Mouse (Mus musculus): ENCODE measurements at regions not wholly inside any gene's neighbourhood (a gene's known extent, or its start where the extent isn't known, plus 50 kb on each side); places are given as distances from the start of the nearest gene placed in this dataset.

- no peak for DNase-seq
Measured at GRCm38 (mm10) chr11:43370025-43370424, 56.0 kb downstream of the Pttg1 start.

- no peak for DNase-seq
Measured at GRCm38 (mm10) chr11:43368346-43368745, 57.7 kb downstream of the Pttg1 start.

- no peak for DNase-seq
Measured at GRCm38 (mm10) chr11:43361858-43362257, 64.2 kb downstream of the Pttg1 start.

GRCm38 (mm10) chr11:43358390-43359291 is 67.4 kb downstream of the Pttg1 start:
- no peak for DNase-seq

- no peak for DNase-seq
Measured at GRCm38 (mm10) chr11:43353602-43354001, 72.4 kb downstream of the Pttg1 start.

GRCm38 (mm10) chr11:43353030-43353429 is 73.0 kb downstream of the Pttg1 start:
- no peak for DNase-seq

GRCm38 (mm10) chr11:43351818-43352217 is 74.2 kb downstream of the Pttg1 start:
- DNase-seq: no peak

- DNase-seq: no peak
Measured at GRCm38 (mm10) chr11:43351348-43351747, 74.7 kb downstream of the Pttg1 start.

GRCm38 (mm10) chr11:43350242-43350641 is 75.8 kb downstream of the Pttg1 start:
- DNase-seq: no peak

GRCm38 (mm10) chr11:43349564-43349963 is 76.5 kb downstream of the Pttg1 start:
- no peak for DNase-seq

GRCm38 (mm10) chr11:43348571-43348970 is 77.5 kb downstream of the Pttg1 start:
- DNase-seq: peak; percentile 83

- no peak for DNase-seq
Measured at GRCm38 (mm10) chr11:43346489-43346888, 79.6 kb downstream of the Pttg1 start.

GRCm38 (mm10) chr11:43344767-43345561 is 81.1 kb downstream of the Pttg1 start:
- DNase-seq: no peak

- no peak for DNase-seq
Measured at GRCm38 (mm10) chr11:43343574-43343973, 82.5 kb downstream of the Pttg1 start.

- DNase-seq: no peak
Measured at GRCm38 (mm10) chr11:43338377-43338993, 87.6 kb downstream of the Pttg1 start.

- DNase-seq: peak; percentile 28
Measured at GRCm38 (mm10) chr11:43335668-43336265, 90.3 kb downstream of the Pttg1 start.

GRCm38 (mm10) chr11:43333547-43333946 is 92.5 kb downstream of the Pttg1 start:
- no peak for DNase-seq

- no peak for DNase-seq
Measured at GRCm38 (mm10) chr11:43313996-43314395, 112.1 kb downstream of the Pttg1 start.
